Mouse (Mus musculus) bone marrow, adult 2 months (tissue): Measurements from ENCODE around the gene Trpm3. TPM values are rescaled to one million over a fixed set of nuclear protein-coding genes. Genes with fewer than 3 reads are reported as not detected.

Experiments used
- H3K27ac ChIP-seq: fragments of 200-500 bp; 2 replicates; pipeline ENCODE4 v1.5.1; 2012; ENCODE audit warnings: low read depth, mild to moderate bottlenecking, control low read depth, inconsistent platforms, low read length; ENCODE audit not compliant: control insufficient read depth, poor library complexity, insufficient read depth
- H3K4me1 ChIP-seq: fragments of 200-500 bp; 2 replicates; pipeline ENCODE4 v1.6.1; 2011; ENCODE audit warnings: low read length; ENCODE audit not compliant: control insufficient read depth, insufficient read depth
- H3K4me3 ChIP-seq: fragments of 200-500 bp; replicated peaks from 2 replicates; pipeline ENCODE3; 2011; ENCODE audit warnings: mild to moderate bottlenecking, low read depth, low read length, control low read depth; ENCODE audit not compliant: control insufficient read depth
- CTCF ChIP-seq: fragments of 200-500 bp; IDR thresholded peaks from 2 replicates; pipeline ENCODE4 v1.5.1; 2011; ENCODE audit warnings: low read length, control low read depth; ENCODE audit not compliant: control insufficient read depth, insufficient read depth
- POLR2A ChIP-seq: fragments of 200-500 bp; IDR thresholded peaks from 2 replicates; pipeline ENCODE4 v1.6.1; 2011; ENCODE audit warnings: low read depth, mild to moderate bottlenecking, control low read depth, low read length, borderline replicate concordance; ENCODE audit not compliant: control insufficient read depth
- WGBS: fragments of 180-500 bp; shearing (Covaris S2); methylation state at CpG from one replicate; pipeline ENCODE4 v1.1.7; 2018; 5-methylcytosine and 5-hydroxymethylcytosine counted together
- polyA plus RNA-seq: library from polyadenylated mRNA; stranded (reverse); fragments of >200 nt; gene quantifications from 2 replicates; pipeline ENCODE4 v1.2.4, GENCODE M21; 2011; ENCODE audit warnings: low replicate concordance; ENCODE audit not compliant: missing spikeins, insufficient read depth, insufficient read length

Gene Trpm3
- polyA plus RNA-seq, 1 experiment = 1.8 TPM

- Histone ChIP-seq H3K27ac (no peak overlapping the region), H3K4me3 (no peak overlapping the region), H3K4me1 (no peaks in the 10 kb centered on the region)
- no peak for TF ChIP-seq POLR2A
- TF ChIP-seq CTCF = no peak
- 82% methylated on average over 2 of the region's 2 CpGs for WGBS
Observed at GRCm38 (mm10) chr19:22611621-22612020, 472.8 kb downstream of the Trpm3 start.

DNA sequence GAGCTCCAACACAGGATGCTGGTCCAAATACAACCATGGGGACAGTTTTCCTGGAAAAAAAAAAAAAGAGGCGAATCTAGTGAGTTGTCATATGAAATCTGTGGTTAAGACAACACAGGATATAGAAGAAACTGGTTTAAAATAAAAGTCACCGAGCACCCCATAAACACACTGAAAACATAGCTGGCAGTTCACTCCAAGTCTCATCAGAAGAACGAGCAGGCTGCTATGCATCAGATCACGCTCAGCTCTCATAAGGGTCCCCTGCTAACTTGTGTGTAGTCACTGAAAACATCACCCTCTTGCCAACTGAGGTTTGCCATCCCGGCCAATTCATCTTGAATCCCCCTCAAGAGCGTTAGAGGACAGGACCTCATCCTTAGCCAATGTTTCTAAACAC lies 476.5 kb downstream of the Trpm3 start:
- H3K4me3 ChIP-seq = no peak overlapping the region
- no peak for TF ChIP-seq POLR2A
- TF ChIP-seq CTCF = no peak
- no peaks in the 10 kb centered on the region for H3K4me1 ChIP-seq
- WGBS = 87% methylated on average over 6 of the region's 6 CpGs
- H3K27ac ChIP-seq = no peak overlapping the region

- H3K4me1 ChIP-seq = no peaks in the 10 kb centered on the region
- no peak overlapping the region for H3K4me3 ChIP-seq
- no peak overlapping the region for H3K27ac ChIP-seq
- 62% methylated on average over 3 of the region's 3 CpGs for WGBS
- TF ChIP-seq POLR2A (no peak), CTCF (no peak)
Observed at GRCm38 (mm10) chr19:22624801-22625513, 486.1 kb downstream of the Trpm3 start.

GRCm38 (mm10) chr19:22628878-22629277 lies 490.0 kb downstream of the Trpm3 start:
- Histone ChIP-seq H3K4me3 (no peak overlapping the region), H3K27ac (no peak overlapping the region), H3K4me1 (no peaks in the 10 kb centered on the region)
- TF ChIP-seq CTCF (no peak), POLR2A (no peak)
- 51% methylated on average over 3 of the region's 3 CpGs for WGBS

DNA sequence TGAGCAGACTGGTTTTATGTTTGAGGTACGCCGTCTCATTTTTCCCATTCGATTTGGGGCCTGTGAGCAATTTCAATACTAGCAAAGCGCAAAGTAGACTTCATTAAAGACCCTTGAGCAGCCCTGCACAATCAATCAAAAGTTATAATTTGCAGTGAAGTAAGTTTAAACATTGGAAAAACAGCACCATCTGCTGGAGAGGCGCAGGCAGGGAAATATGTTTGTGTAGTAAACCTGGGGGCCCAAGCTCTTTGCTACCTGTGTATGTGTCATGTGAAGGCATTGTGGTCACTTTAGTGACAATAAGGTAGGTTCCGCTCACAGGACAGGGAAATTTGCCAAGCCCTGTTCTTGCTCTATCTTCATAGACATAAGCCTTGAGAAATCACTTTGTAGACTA lies 492.5 kb downstream of the Trpm3 start:
- TF ChIP-seq POLR2A (no peak), CTCF (no peak)
- no peak overlapping the region for H3K27ac ChIP-seq
- WGBS = 63% methylated on average over 6 of the region's 6 CpGs
- H3K4me1 ChIP-seq = no peaks in the 10 kb centered on the region
- H3K4me3 ChIP-seq = no peak overlapping the region

DNA sequence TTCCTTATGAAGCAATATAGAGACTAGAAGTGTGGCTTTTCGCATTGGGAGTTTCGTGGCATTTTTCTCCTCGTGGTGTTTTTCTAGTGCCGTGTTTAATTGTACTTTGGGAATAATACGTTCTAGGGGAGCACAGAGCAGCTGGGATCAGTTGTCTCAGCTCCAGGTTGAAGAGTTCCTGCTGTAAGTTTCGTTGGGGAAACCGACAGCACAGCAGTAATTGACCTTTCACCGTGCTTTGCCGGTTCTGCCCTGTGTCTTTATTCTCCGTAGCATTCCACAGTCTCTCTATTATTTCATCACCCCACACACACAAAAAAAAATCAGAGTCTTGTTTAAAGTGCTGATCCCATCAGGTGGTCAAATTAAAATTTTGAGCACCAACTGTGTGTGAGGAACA lies 496.8 kb downstream of the Trpm3 start:
- WGBS = 74% methylated on average over 10 of the region's 10 CpGs

GRCm38 (mm10) chr19:22637786-22638185 lies 498.9 kb downstream of the Trpm3 start:
- 76% methylated on average over 2 of the region's 2 CpGs for WGBS
- Histone ChIP-seq H3K4me1 (no peaks in the 10 kb centered on the region), H3K4me3 (no peak overlapping the region), H3K27ac (no peak overlapping the region)
- TF ChIP-seq POLR2A (no peak), CTCF (no peak)

More for the DNA sequence above, 496.8 kb downstream of the Trpm3 start:
- no peaks in the 10 kb centered on the region for H3K4me1 ChIP-seq
- H3K27ac ChIP-seq = no peak overlapping the region
- TF ChIP-seq CTCF (no peak), POLR2A (no peak)
- no peak overlapping the region for H3K4me3 ChIP-seq

DNA sequence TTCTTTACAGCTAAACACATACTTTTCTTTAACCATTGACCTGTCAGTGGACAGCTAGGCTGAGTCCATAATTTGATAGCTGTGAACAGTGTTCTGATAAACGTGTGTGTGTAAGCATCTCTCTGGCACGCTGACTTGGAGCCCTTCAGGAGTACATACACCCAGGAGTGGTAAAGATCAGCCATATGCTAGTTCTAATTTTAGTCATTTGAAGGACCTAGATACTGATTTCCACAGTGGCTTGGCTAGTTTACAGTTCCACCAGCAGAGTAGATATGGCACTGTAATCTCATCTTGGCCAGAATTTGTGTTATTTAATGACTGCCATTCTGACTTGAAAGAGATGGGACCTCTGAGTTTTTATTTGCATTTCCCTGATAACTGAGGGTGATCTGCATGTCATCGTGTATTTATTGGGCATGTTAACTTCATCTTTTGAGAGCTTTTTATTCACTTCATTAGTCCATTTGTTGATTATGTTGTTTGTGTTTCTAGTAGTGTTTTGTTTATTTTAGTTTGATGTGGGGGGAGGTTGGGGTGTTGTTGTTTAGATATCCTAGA lies 499.6 kb downstream of the Trpm3 start:
- 54% methylated on average over 3 of the region's 3 CpGs for WGBS
- Histone ChIP-seq H3K4me3 (no peak overlapping the region), H3K27ac (no peak overlapping the region), H3K4me1 (no peaks in the 10 kb centered on the region)
- TF ChIP-seq CTCF = no peak
- no peak for TF ChIP-seq POLR2A

DNA sequence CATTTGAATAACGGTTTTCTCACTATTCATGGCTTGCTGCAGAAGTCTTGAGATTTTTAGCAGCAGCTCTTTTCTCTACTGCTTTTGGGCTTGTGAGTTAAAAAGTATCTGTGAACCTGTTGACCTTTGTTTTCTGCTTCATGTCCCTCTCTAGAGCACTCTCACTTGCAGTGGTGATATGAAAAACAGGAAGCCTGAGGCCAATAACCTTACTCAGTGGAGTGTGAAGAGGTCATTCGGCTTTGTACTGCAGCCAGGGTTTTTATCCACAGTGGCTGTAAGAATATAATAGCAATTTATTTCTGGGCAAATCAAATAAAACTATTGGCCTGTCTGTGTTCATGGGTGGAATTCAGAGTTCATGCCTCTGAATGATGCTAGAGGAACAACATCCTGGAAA lies 503.3 kb downstream of the Trpm3 start:
- Histone ChIP-seq H3K4me1 (no peaks in the 10 kb centered on the region), H3K27ac (no peak overlapping the region), H3K4me3 (no peak overlapping the region)
- TF ChIP-seq POLR2A (no peak), CTCF (no peak)
- 61% methylated on average over 2 of the region's 2 CpGs for WGBS
